Mouse (Mus musculus) frontal cortex, postnatal 36 days (tissue): ENCODE results near the gene Esp16.
"Not testable (repeated sequence)": the region's sequence is repeated elsewhere in the genome, so short reads cannot be mapped to it uniquely, and the experiment has no call there.

Experiments
- DNase-seq, 2 experiments: peaks; one replicate each; pipeline ENCODE4 v3.0.0; 2022; ENCODE audit warnings: low spot score in 2 of 2

The Esp16 gene

DNA sequence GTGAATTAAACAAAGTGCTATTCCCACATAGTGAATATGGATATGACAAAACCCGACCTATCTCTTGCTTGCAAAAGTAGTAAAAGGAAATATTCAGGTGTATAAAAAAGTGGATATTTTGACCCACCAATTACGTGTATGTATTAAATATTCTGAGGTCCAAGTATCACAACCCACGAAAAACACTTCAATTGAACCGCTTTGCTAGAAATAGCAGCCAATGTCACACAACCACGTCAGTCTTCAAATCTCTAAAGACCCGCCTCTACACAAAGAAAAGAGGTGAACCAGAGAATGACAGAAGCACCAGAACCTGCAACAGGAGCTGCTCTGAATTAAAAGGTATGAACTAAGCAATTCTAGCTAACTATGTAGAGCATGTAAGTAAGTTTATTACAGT lies at the start of gene Esp16:
Esp16 (plus strand) TSS at position 301 of the 400 bp plus-strand sequence.
- DNase-seq: not testable (repeated sequence)

GRCm38 (mm10) chr17:39498043-39498442 lies 37.9 kb upstream of the Esp16 start:
- DNase-seq: not testable (repeated sequence)
